Mouse (Mus musculus): Measurements from ENCODE around the gene Wdr12. TPM values are rescaled to one million over a fixed set of nuclear protein-coding genes. Genes with fewer than 3 reads are reported as not detected.
A peak's percentile ranks its signal among the peaks of the same experiment; 100 is the strongest.
"Not testable (repeated sequence)": the region's sequence is repeated elsewhere in the genome, so short reads cannot be mapped to it uniquely, and the experiment has no call there.

Wdr12 gene
- polyA plus RNA-seq, 1 experiment, result 5.8 TPM

DNA sequence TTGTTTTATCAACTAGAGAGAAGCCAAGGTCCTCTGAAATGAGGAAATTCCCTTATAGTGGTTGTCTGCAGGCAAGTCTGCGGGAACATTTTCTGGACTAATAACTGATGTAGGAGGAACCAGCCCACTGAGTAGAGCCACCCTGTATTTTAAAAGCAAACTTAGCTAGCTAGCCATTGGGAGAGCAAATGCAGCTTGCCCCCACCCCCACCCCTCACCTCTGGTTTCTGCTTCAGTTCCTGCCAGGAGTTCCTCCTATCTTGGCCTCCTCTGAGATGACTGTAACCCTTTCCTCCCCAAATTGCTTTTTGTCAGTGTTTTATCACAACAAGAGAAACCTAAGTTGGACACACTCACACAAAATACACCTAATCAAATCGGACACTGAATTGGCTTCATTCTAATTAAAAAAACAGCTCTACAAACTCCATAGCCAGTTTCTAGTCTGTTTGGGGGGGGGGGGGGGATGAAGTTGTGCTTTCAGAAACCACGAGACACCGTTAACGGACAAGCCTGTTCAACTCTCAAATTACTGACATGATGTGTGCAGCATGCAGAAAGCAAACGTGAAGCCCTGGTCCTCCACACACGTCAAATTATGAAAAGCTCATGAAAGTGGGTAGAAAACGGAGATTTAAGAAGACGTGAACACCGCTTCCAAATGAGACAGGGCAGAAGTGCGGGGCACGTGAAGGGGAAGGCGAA is 1.7 kb downstream of the Wdr12 start:
- no peak overlapping the region for H3K27ac ChIP-seq (ENCODE audit: insufficient read depth, low read length)
- H3K4me3 ChIP-seq (ENCODE audit: extremely low read depth, insufficient read depth, insufficient read length), result peak overlapping the region; percentile 79
- no peaks in the 10 kb centered on the region for H3K27me3 ChIP-seq (ENCODE audit: control insufficient read depth, insufficient read depth, low read length)
- H3K36me3 ChIP-seq (ENCODE audit: control insufficient read depth, insufficient read depth, low read length), result 0 out of 2 replicates have a peak, but pooled peaks cover 1% of the 10 kb centered on the region
- no peaks in the 10 kb centered on the region for H3K4me1 ChIP-seq (ENCODE audit: control insufficient read depth, insufficient read depth, insufficient read length)
- 4% methylated on average over 13 of the region's 13 CpGs for WGBS
- TF ChIP-seq CTCF (IDR thresholded peaks at IDR 0.05; ENCODE audit: extremely low read depth, insufficient read depth, insufficient read length, insufficient replicate concordance) (no peak), POLR2A (IDR thresholded peaks at IDR 0.05; ENCODE audit: low read depth, low read length) (no peak)
- DNase-seq (ENCODE audit: low read depth in 1 of 2, low spot score in 2 of 2), result no peak

GRCm38 (mm10) chr1:60076411-60076810 is 22.0 kb downstream of the Wdr12 start:
- TF ChIP-seq CTCF (IDR thresholded peaks at IDR 0.05; ENCODE audit: extremely low read depth, insufficient read depth, insufficient read length, insufficient replicate concordance), result no peak
- TF ChIP-seq POLR2A (IDR thresholded peaks at IDR 0.05; ENCODE audit: low read depth, low read length), result no peak
- WGBS, result 95% methylated on average over 6 of the region's 6 CpGs
- Histone ChIP-seq H3K27ac (ENCODE audit: insufficient read depth, low read length) (no peak overlapping the region), H3K4me3 (ENCODE audit: extremely low read depth, insufficient read depth, insufficient read length) (no peak overlapping the region), H3K36me3 (ENCODE audit: control insufficient read depth, insufficient read depth, low read length) (peaks cover 14% of the 10 kb centered on the region), H3K4me1 (ENCODE audit: control insufficient read depth, insufficient read depth, insufficient read length) (peaks cover 2% of the 10 kb centered on the region; the same call in 1 of the 2 replicates), H3K27me3 (ENCODE audit: control insufficient read depth, insufficient read depth, low read length) (no peaks in the 10 kb centered on the region)
- DNase-seq (ENCODE audit: low read depth in 1 of 2, low spot score in 2 of 2), result no peak

- Histone ChIP-seq H3K27me3 (ENCODE audit: control insufficient read depth, insufficient read depth, low read length) (no peaks in the 10 kb centered on the region), H3K36me3 (ENCODE audit: control insufficient read depth, insufficient read depth, low read length) (peaks cover 12% of the 10 kb centered on the region), H3K4me3 (ENCODE audit: extremely low read depth, insufficient read depth, insufficient read length) (no peak overlapping the region), H3K27ac (ENCODE audit: insufficient read depth, low read length) (no peak overlapping the region), H3K4me1 (ENCODE audit: control insufficient read depth, insufficient read depth, insufficient read length) (peaks cover 2% of the 10 kb centered on the region; the same call in 1 of the 2 replicates)
- no peak for DNase-seq (ENCODE audit: low read depth in 1 of 2, low spot score in 2 of 2)
- 52% methylated on average over 3 of the region's 3 CpGs for WGBS
- TF ChIP-seq CTCF (IDR thresholded peaks at IDR 0.05; ENCODE audit: extremely low read depth, insufficient read depth, insufficient read length, insufficient replicate concordance), result no peak
- TF ChIP-seq POLR2A (IDR thresholded peaks at IDR 0.05; ENCODE audit: low read depth, low read length), result no peak
Measured at GRCm38 (mm10) chr1:60075590-60075989, 22.9 kb downstream of the Wdr12 start.

DNA sequence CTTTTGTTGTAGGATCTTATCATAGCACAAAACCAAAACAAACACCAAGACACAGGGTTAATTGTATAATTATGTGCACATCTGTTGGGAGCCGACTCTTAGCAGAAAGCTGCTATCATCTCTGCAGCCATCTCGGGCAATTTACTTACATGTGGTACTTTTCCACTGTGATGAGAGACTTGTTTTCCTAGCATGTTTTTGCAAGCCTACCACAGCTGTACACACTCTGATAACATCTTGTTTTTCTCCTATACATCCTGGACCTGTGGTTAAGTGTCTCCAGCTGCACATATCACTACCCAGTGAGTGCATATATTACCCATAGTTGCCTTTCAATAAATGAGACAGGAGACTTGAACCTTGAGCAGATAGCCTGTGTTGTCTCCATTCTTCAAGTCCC is 23.5 kb downstream of the Wdr12 start:
- no peak for TF ChIP-seq POLR2A (IDR thresholded peaks at IDR 0.05; ENCODE audit: low read depth, low read length)
- no peak for TF ChIP-seq CTCF (IDR thresholded peaks at IDR 0.05; ENCODE audit: extremely low read depth, insufficient read depth, insufficient read length, insufficient replicate concordance)
- peaks cover 12% of the 10 kb centered on the region for H3K36me3 ChIP-seq (ENCODE audit: control insufficient read depth, insufficient read depth, low read length)
- WGBS, result 74% methylated on average over 2 of the region's 2 CpGs

GRCm38 (mm10) chr1:60070725-60071124 is 27.7 kb downstream of the Wdr12 start:
- H3K4me3 ChIP-seq (ENCODE audit: extremely low read depth, insufficient read depth, insufficient read length); H3K27me3 ChIP-seq (ENCODE audit: control insufficient read depth, insufficient read depth, low read length); H3K36me3 ChIP-seq (ENCODE audit: control insufficient read depth, insufficient read depth, low read length); H3K4me1 ChIP-seq (ENCODE audit: control insufficient read depth, insufficient read depth, insufficient read length): not testable (repeated sequence)
- H3K27ac ChIP-seq (ENCODE audit: insufficient read depth, low read length), result peak overlapping the region; percentile 50
- peak in 1 of 2 experiments; percentile 61 for DNase-seq (ENCODE audit: low read depth in 1 of 2, low spot score in 2 of 2)

More for the DNA sequence above, 23.5 kb downstream of the Wdr12 start:
- Histone ChIP-seq H3K27me3 (ENCODE audit: control insufficient read depth, insufficient read depth, low read length) (no peaks in the 10 kb centered on the region), H3K4me1 (ENCODE audit: control insufficient read depth, insufficient read depth, insufficient read length) (peaks cover 2% of the 10 kb centered on the region; the same call in 1 of the 2 replicates), H3K27ac (ENCODE audit: insufficient read depth, low read length) (no peak overlapping the region), H3K4me3 (ENCODE audit: extremely low read depth, insufficient read depth, insufficient read length) (no peak overlapping the region)
- DNase-seq (ENCODE audit: low read depth in 1 of 2, low spot score in 2 of 2), result no peak

- Histone ChIP-seq H3K27ac (ENCODE audit: insufficient read depth, low read length) (no peak overlapping the region), H3K27me3 (ENCODE audit: control insufficient read depth, insufficient read depth, low read length) (no peaks in the 10 kb centered on the region), H3K4me1 (ENCODE audit: control insufficient read depth, insufficient read depth, insufficient read length) (no peaks in the 10 kb centered on the region), H3K4me3 (ENCODE audit: extremely low read depth, insufficient read depth, insufficient read length) (no peak overlapping the region), H3K36me3 (ENCODE audit: control insufficient read depth, insufficient read depth, low read length) (no peaks in the 10 kb centered on the region)
- no peak for DNase-seq (ENCODE audit: low read depth in 1 of 2, low spot score in 2 of 2)
- WGBS, result 92% methylated on average over 3 of the region's 3 CpGs
- TF ChIP-seq CTCF (IDR thresholded peaks at IDR 0.05; ENCODE audit: extremely low read depth, insufficient read depth, insufficient read length, insufficient replicate concordance) (no peak), POLR2A (IDR thresholded peaks at IDR 0.05; ENCODE audit: low read depth, low read length) (no peak)
Measured at GRCm38 (mm10) chr1:60056310-60056709, 42.1 kb downstream of the Wdr12 start.

- no peaks in the 10 kb centered on the region for H3K27me3 ChIP-seq (ENCODE audit: control insufficient read depth, insufficient read depth, low read length)
- DNase-seq (ENCODE audit: low read depth in 1 of 2, low spot score in 2 of 2), result no peak
- WGBS, result 50% methylated on average over 3 of the region's 3 CpGs
- no peak overlapping the region for H3K27ac ChIP-seq (ENCODE audit: insufficient read depth, low read length)
- no peaks in the 10 kb centered on the region for H3K4me1 ChIP-seq (ENCODE audit: control insufficient read depth, insufficient read depth, insufficient read length)
- TF ChIP-seq POLR2A (IDR thresholded peaks at IDR 0.05; ENCODE audit: low read depth, low read length) (no peak), CTCF (IDR thresholded peaks at IDR 0.05; ENCODE audit: extremely low read depth, insufficient read depth, insufficient read length, insufficient replicate concordance) (no peak)
- H3K36me3 ChIP-seq (ENCODE audit: control insufficient read depth, insufficient read depth, low read length), result no peaks in the 10 kb centered on the region
- H3K4me3 ChIP-seq (ENCODE audit: extremely low read depth, insufficient read depth, insufficient read length), result no peak overlapping the region
Measured at GRCm38 (mm10) chr1:60054659-60055058, 43.8 kb downstream of the Wdr12 start.

- WGBS, result 96% methylated on average over 5 of the region's 5 CpGs
- not testable (repeated sequence) for DNase-seq (ENCODE audit: low read depth in 1 of 2, low spot score in 2 of 2); H3K27ac ChIP-seq (ENCODE audit: insufficient read depth, low read length); H3K4me1 ChIP-seq (ENCODE audit: control insufficient read depth, insufficient read depth, insufficient read length); H3K4me3 ChIP-seq (ENCODE audit: extremely low read depth, insufficient read depth, insufficient read length); H3K36me3 ChIP-seq (ENCODE audit: control insufficient read depth, insufficient read depth, low read length)
- peaks cover 11% of the 10 kb centered on the region for H3K27me3 ChIP-seq (ENCODE audit: control insufficient read depth, insufficient read depth, low read length)
Measured at GRCm38 (mm10) chr1:60047481-60047880, 51.0 kb downstream of the Wdr12 start.

Measured in spleen, adult 2 months (tissue).